Mouse (Mus musculus): ENCODE results near the gene Itprip. TPM values are rescaled to one million over a fixed set of nuclear protein-coding genes. Genes with fewer than 3 reads are reported as not detected.

The Itprip gene
- polyA plus RNA-seq, 1 experiment from 2014 or later: 10.7 TPM

- 22% methylated on average over 10 of the region's 10 CpGs for WGBS
- TF ChIP-seq CTCF (IDR thresholded peaks at IDR 0.05; ENCODE audit: low read depth): no peak
- H3K9ac ChIP-seq (ENCODE audit: low read depth, low read length): no peak overlapping the region
- peak overlapping the region; percentile 38 for H3K4me2 ChIP-seq (ENCODE audit: low read length)
- DNase-seq (ENCODE audit: low spot score) (peak; percentile 89), ATAC-seq (replicated peaks; ENCODE audit: low FRiP score, low read depth) (peak; percentile 65)
- H3K27ac ChIP-seq: peak overlapping the region; percentile 84
- H3K4me3 ChIP-seq (replicated peaks; ENCODE audit: low read depth, low read length): 0 out of 2 replicates have a peak overlapping the region, but pooled peaks have one; percentile 1
- no peaks in the 10 kb centered on the region for H3K9me3 ChIP-seq (replicated peaks; ENCODE audit: low read length)
- H3K4me1 ChIP-seq (replicated peaks; ENCODE audit: insufficient read depth, low read length): peaks cover 24% of the 10 kb centered on the region
- H3K36me3 ChIP-seq (ENCODE audit: insufficient read depth, low read length): peaks cover 10% of the 10 kb centered on the region; the same call in 1 of the 2 replicates
- no peaks in the 10 kb centered on the region for H3K27me3 ChIP-seq (ENCODE audit: insufficient read depth, low read length)
These were observed 28.5 kb downstream of the Itprip start for GRCm38 (mm10) chr19:47890489-47891130.

GRCm38 (mm10) chr19:47888037-47888436 lies 31.1 kb downstream of the Itprip start:
- 93% methylated on average over 8 of the region's 8 CpGs for WGBS
- H3K27ac ChIP-seq: no peak overlapping the region
- H3K4me2 ChIP-seq (ENCODE audit: low read length): no peak overlapping the region
- no peak overlapping the region for H3K4me3 ChIP-seq (replicated peaks; ENCODE audit: low read depth, low read length)
- no peaks in the 10 kb centered on the region for H3K9me3 ChIP-seq (replicated peaks; ENCODE audit: low read length)
- ATAC-seq (replicated peaks; ENCODE audit: low FRiP score, low read depth) (no peak), DNase-seq (ENCODE audit: low spot score) (no peak)
- H3K27me3 ChIP-seq (ENCODE audit: insufficient read depth, low read length): no peaks in the 10 kb centered on the region
- H3K36me3 ChIP-seq (ENCODE audit: insufficient read depth, low read length): no peaks in the 10 kb centered on the region
- peaks cover 29% of the 10 kb centered on the region for H3K4me1 ChIP-seq (replicated peaks; ENCODE audit: insufficient read depth, low read length)
- no peak for TF ChIP-seq CTCF (IDR thresholded peaks at IDR 0.05; ENCODE audit: low read depth)
- no peak overlapping the region for H3K9ac ChIP-seq (ENCODE audit: low read depth, low read length)

- H3K4me3 ChIP-seq (replicated peaks; ENCODE audit: low read depth, low read length): no peak overlapping the region
- H3K27ac ChIP-seq: no peak overlapping the region
- H3K4me2 ChIP-seq (ENCODE audit: low read length): no peak overlapping the region
- no peaks in the 10 kb centered on the region for H3K9me3 ChIP-seq (replicated peaks; ENCODE audit: low read length)
- H3K27me3 ChIP-seq (ENCODE audit: insufficient read depth, low read length): no peaks in the 10 kb centered on the region
- no peak for DNase-seq (ENCODE audit: low spot score)
- H3K9ac ChIP-seq (ENCODE audit: low read depth, low read length): no peak overlapping the region
- 84% methylated on average over 10 of the region's 10 CpGs for WGBS
- H3K36me3 ChIP-seq (ENCODE audit: insufficient read depth, low read length): no peaks in the 10 kb centered on the region
- no peak for TF ChIP-seq CTCF (IDR thresholded peaks at IDR 0.05; ENCODE audit: low read depth)
- H3K4me1 ChIP-seq (replicated peaks; ENCODE audit: insufficient read depth, low read length): peaks cover 29% of the 10 kb centered on the region; the same call in 1 of the 2 replicates
- no peak for ATAC-seq (replicated peaks; ENCODE audit: low FRiP score, low read depth)
These were observed 31.7 kb downstream of the Itprip start for GRCm38 (mm10) chr19:47887417-47887816.

- DNase-seq (ENCODE audit: low spot score) (peak; percentile 90), ATAC-seq (replicated peaks; ENCODE audit: low FRiP score, low read depth) (no peak; the same call in 1 of the 2 replicates)
- no peak overlapping the region for H3K9ac ChIP-seq (ENCODE audit: low read depth, low read length)
- H3K9me3 ChIP-seq (replicated peaks; ENCODE audit: low read length): no peaks in the 10 kb centered on the region
- H3K27ac ChIP-seq: no peak overlapping the region
- no peak for TF ChIP-seq CTCF (IDR thresholded peaks at IDR 0.05; ENCODE audit: low read depth)
- no peak overlapping the region for H3K4me2 ChIP-seq (ENCODE audit: low read length)
- 26% methylated on average over 7 of the region's 7 CpGs for WGBS
- H3K27me3 ChIP-seq (ENCODE audit: insufficient read depth, low read length): no peaks in the 10 kb centered on the region
- peaks cover 22% of the 10 kb centered on the region; the same call in 1 of the 2 replicates for H3K4me1 ChIP-seq (replicated peaks; ENCODE audit: insufficient read depth, low read length)
- no peak overlapping the region for H3K4me3 ChIP-seq (replicated peaks; ENCODE audit: low read depth, low read length)
- no peaks in the 10 kb centered on the region for H3K36me3 ChIP-seq (ENCODE audit: insufficient read depth, low read length)
These were observed 32.5 kb downstream of the Itprip start for GRCm38 (mm10) chr19:47886617-47887016.

- ATAC-seq (replicated peaks; ENCODE audit: low FRiP score, low read depth) (no peak), DNase-seq (ENCODE audit: low spot score) (no peak)
- H3K4me1 ChIP-seq (replicated peaks; ENCODE audit: insufficient read depth, low read length): peaks cover 18% of the 10 kb centered on the region; the same call in 1 of the 2 replicates
- 69% methylated on average over 11 of the region's 11 CpGs for WGBS
- H3K9ac ChIP-seq (ENCODE audit: low read depth, low read length): no peak overlapping the region
- peak overlapping the region; percentile 54 for H3K27ac ChIP-seq
- H3K4me3 ChIP-seq (replicated peaks; ENCODE audit: low read depth, low read length): no peak overlapping the region
- no peak for TF ChIP-seq CTCF (IDR thresholded peaks at IDR 0.05; ENCODE audit: low read depth)
- H3K27me3 ChIP-seq (ENCODE audit: insufficient read depth, low read length): no peaks in the 10 kb centered on the region
- no peaks in the 10 kb centered on the region for H3K9me3 ChIP-seq (replicated peaks; ENCODE audit: low read length)
- H3K36me3 ChIP-seq (ENCODE audit: insufficient read depth, low read length): no peaks in the 10 kb centered on the region
- no peak overlapping the region for H3K4me2 ChIP-seq (ENCODE audit: low read length)
These were observed 33.2 kb downstream of the Itprip start for GRCm38 (mm10) chr19:47885886-47886285.

GRCm38 (mm10) chr19:47885191-47885743 lies 33.8 kb downstream of the Itprip start:
- Histone ChIP-seq H3K4me3 (replicated peaks; ENCODE audit: low read depth, low read length) (no peak overlapping the region), H3K36me3 (ENCODE audit: insufficient read depth, low read length) (no peaks in the 10 kb centered on the region), H3K9me3 (replicated peaks; ENCODE audit: low read length) (no peaks in the 10 kb centered on the region), H3K9ac (ENCODE audit: low read depth, low read length) (no peak overlapping the region), H3K27ac (no peak overlapping the region), H3K27me3 (ENCODE audit: insufficient read depth, low read length) (no peaks in the 10 kb centered on the region), H3K4me1 (replicated peaks; ENCODE audit: insufficient read depth, low read length) (peaks cover 18% of the 10 kb centered on the region; the same call in 1 of the 2 replicates), H3K4me2 (ENCODE audit: low read length) (no peak overlapping the region)
- 62% methylated on average over 7 of the region's 7 CpGs for WGBS
- TF ChIP-seq CTCF (IDR thresholded peaks at IDR 0.05; ENCODE audit: low read depth): no peak
- no peak for ATAC-seq (replicated peaks; ENCODE audit: low FRiP score, low read depth)
- DNase-seq (ENCODE audit: low spot score): no peak

Measured in kidney, postnatal 0 days (tissue).